Mouse (Mus musculus) lung, postnatal 4 days (tissue): ENCODE results near the gene Olfr178.

Experiments used
- DNase-seq, 2 experiments: peaks; one replicate each; pipeline ENCODE4 v3.0.0; 2021

Olfr178 gene

GRCm38 (mm10) chr16:58891963-58892362 is at the start of gene Olfr178:
Gene Olfr178 (minus strand): TSS chr16:58892063.
- no peak for DNase-seq

- no peak for DNase-seq
These were observed 37.4 kb upstream of the Olfr178 start, which contains the start of gene Olfr180 for GRCm38 (mm10) chr16:58929292-58929691. Gene Olfr180 (minus strand): TSS chr16:58929392.

- DNase-seq = no peak
These were observed 36.8 kb upstream of the Olfr178 start, which contains the start of gene Olfr181 for GRCm38 (mm10) chr16:58928655-58929054. Gene Olfr181 (minus strand): TSS chr16:58928755.

GRCm38 (mm10) chr16:58884416-58884815 is 7.4 kb downstream of the Olfr178 start:
- DNase-seq = no peak

- DNase-seq = no peak
These were observed 17.2 kb downstream of the Olfr178 start, which contains the start of gene Olfr177 for GRCm38 (mm10) chr16:58874668-58875067. Gene Olfr177 (minus strand): TSS chr16:58874768.

- DNase-seq = no peak
These were observed 30.4 kb downstream of the Olfr178 start for GRCm38 (mm10) chr16:58861479-58861878.

- no peak for DNase-seq
These were observed 31.7 kb downstream of the Olfr178 start for GRCm38 (mm10) chr16:58860032-58860737.
